Mouse (Mus musculus) stomach, embryonic 15.5 days (tissue): Measurements from ENCODE around the gene Col5a3. TPM values are rescaled to one million over a fixed set of nuclear protein-coding genes. Genes with fewer than 3 reads are reported as not detected.
A peak's percentile ranks its signal among the peaks of the same experiment; 100 is the strongest.

ENCODE experiments used
- ATAC-seq: fragments of 200-750 bp; cut with Nextera tagmentation; 2 replicates; pipeline ENCODE4 v1.8.0; 2017; ENCODE audit warnings: low read depth, moderate number of reproducible peaks, moderate TSS enrichment; ENCODE audit not compliant: insufficient read depth, low FRiP score
- H3K27ac ChIP-seq: fragments of 300-500 bp; sonication (generic); 2 replicates; pipeline ENCODE4 v1.5.1; 2015; ENCODE audit warnings: mild to moderate bottlenecking, inconsistent platforms
- H3K27me3 ChIP-seq: fragments of 300-500 bp; sonication (generic); replicated peaks from 2 replicates; pipeline ENCODE4 v1.6.1; 2015; ENCODE audit warnings: inconsistent platforms
- H3K36me3 ChIP-seq: fragments of 300-500 bp; sonication (generic); 2 replicates; pipeline ENCODE4 v1.6.1; 2015; ENCODE audit warnings: inconsistent platforms
- H3K4me1 ChIP-seq: fragments of 300-500 bp; sonication (generic); 2 replicates; pipeline ENCODE4 v1.6.1; 2015; ENCODE audit warnings: inconsistent platforms
- H3K4me2 ChIP-seq: fragments of 300-500 bp; sonication (generic); 2 replicates; pipeline ENCODE4 v1.6.1; 2015; ENCODE audit warnings: mild to moderate bottlenecking, inconsistent platforms
- H3K4me3 ChIP-seq: fragments of 300-500 bp; sonication (generic); replicated peaks from 2 replicates; pipeline ENCODE4 v1.5.1; 2015; ENCODE audit warnings: inconsistent platforms
- H3K9ac ChIP-seq: fragments of 300-500 bp; sonication (generic); 2 replicates; pipeline ENCODE4 v1.6.1; 2015; ENCODE audit warnings: inconsistent platforms
- H3K9me3 ChIP-seq: fragments of 300-500 bp; sonication (generic); 2 replicates; pipeline ENCODE4 v1.6.1; 2016; ENCODE audit warnings: inconsistent platforms
- WGBS: fragments of 180-500 bp; shearing (Covaris S2); methylation state at CpG from one replicate; pipeline ENCODE4 v1.1.7; 2015; 5-methylcytosine and 5-hydroxymethylcytosine counted together
- polyA plus RNA-seq: library from polyadenylated mRNA; unstranded; fragments of >200 nt; fragmentation: Nextera tagmentation; extraction: Ambion mirVana; gene quantifications from 2 replicates; pipeline ENCODE4 v1.2.1, GENCODE M21; 2015

Gene Col5a3
- polyA plus RNA-seq, 1 experiment from 2014 or later: 3.5 TPM

DNA sequence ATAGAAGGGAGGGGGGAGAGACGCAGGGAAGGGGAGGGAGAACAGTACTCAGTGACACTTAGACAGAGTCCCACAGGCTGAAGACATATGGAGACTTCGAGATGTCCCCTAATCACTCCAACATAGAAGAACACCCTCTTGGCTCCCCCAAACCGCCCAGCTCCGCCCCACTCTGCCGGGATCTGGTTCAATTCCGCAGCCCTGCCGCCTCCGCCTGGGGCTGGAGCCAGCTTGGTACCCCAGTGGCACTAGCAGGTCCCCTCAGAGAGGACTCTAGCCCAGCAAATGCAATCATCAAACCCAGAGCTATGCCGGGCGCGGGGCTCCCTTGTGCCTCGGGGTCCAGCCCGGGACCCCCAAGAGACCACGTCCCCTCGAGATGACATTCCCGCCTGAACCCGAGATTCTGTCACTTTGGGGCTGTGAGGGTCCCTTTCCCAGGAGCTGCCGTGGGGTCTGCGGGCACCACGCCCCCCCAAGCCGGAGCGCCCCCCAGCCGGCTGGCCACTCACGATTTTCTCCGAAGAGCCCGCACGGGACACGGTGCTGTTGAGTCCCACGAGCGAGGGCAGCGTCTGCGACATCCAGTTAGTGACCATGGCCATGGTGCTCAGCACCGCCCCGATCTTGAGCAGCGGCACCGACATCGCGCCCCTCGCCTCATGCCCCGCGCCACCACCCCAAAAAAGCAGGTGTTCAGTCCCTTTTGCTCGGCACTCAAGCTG is 88.6 kb downstream of the Col5a3 start:
- H3K27me3 ChIP-seq: peaks cover 46% of the 10 kb centered on the region
- no peak for ATAC-seq
- peaks cover 25% of the 10 kb centered on the region for H3K4me1 ChIP-seq
- H3K27ac ChIP-seq: no peak overlapping the region
- H3K9me3 ChIP-seq: no peaks in the 10 kb centered on the region
- peak overlapping the region; percentile 48 for H3K4me3 ChIP-seq
- H3K9ac ChIP-seq: no peak overlapping the region
- peak overlapping the region; percentile 97 for H3K4me2 ChIP-seq
- 3% methylated on average over 42 of the region's 42 CpGs for WGBS
- no peaks in the 10 kb centered on the region for H3K36me3 ChIP-seq

DNA sequence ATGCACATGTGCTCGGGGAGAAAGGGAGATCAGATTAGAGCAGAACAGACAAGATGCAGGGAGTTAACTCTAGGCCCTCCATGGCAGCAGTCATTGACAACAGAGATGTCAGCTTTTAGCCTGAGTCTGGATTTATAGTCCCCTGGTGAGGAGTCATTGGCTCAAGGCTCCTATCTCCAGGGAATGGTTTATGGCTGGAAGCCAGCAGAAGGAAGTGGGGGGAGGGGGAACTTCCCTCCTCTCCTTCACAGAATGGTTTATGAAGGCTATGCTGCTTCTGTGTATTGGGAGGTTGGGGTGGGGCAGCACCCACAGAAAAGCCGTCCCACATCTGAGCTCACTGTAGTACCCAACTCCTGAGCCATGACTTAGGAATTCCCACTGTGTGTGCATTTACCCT is 93.3 kb downstream of the Col5a3 start:
- no peak overlapping the region for H3K4me3 ChIP-seq
- H3K4me1 ChIP-seq: peaks cover 10% of the 10 kb centered on the region
- H3K27ac ChIP-seq: no peak overlapping the region
- no peak overlapping the region for H3K4me2 ChIP-seq
- no peak overlapping the region for H3K9ac ChIP-seq
- H3K36me3 ChIP-seq: no peaks in the 10 kb centered on the region
- WGBS: 39% methylated on average over 2 of the region's 2 CpGs
- H3K27me3 ChIP-seq: peaks cover 17% of the 10 kb centered on the region
- no peaks in the 10 kb centered on the region for H3K9me3 ChIP-seq
- ATAC-seq: no peak

Other genes with a start within 250 kb of the Col5a3 start
- 16.5 and 17.8 TPM in 2 replicates for gene Zfp846, start 233.8 kb downstream of the Col5a3 start, polyA plus RNA-seq
- 348 and 376 TPM in 2 replicates for gene Ubl5, start 172.2 kb downstream of the Col5a3 start, polyA plus RNA-seq
- gene Fbxl12, start 170.3 kb downstream of the Col5a3 start, polyA plus RNA-seq: 15.3 and 18.5 TPM in 2 replicates
- 44.2 and 45.5 TPM in 2 replicates for gene Pin1, start 163.0 kb downstream of the Col5a3 start, polyA plus RNA-seq
- 6.7 and 7.5 TPM in 2 replicates for gene Olfm2, start 68.7 kb downstream of the Col5a3 start, polyA plus RNA-seq
- gene Rdh8, start 3.4 kb upstream of the Col5a3 start, polyA plus RNA-seq: not detected in 2 replicates
- 20.7 and 21.2 TPM in 2 replicates for gene A230050P20Rik, start 53.6 kb upstream of the Col5a3 start, polyA plus RNA-seq
- 7.5 and 8.1 TPM in 2 replicates for gene Angptl6, start 64.7 kb upstream of the Col5a3 start, polyA plus RNA-seq
- gene Ppan, start 73.1 kb upstream of the Col5a3 start, polyA plus RNA-seq: 80.9 and 81.3 TPM in 2 replicates
- 283 and 327 TPM in 2 replicates for gene Eif3g, start 83.6 kb upstream of the Col5a3 start, polyA plus RNA-seq
- 74.7 and 76.0 TPM in 2 replicates for gene Dnmt1, start 144.8 kb upstream of the Col5a3 start, polyA plus RNA-seq
- 39.4 and 40.1 TPM in 2 replicates for gene S1pr2, start 161.7 kb upstream of the Col5a3 start, polyA plus RNA-seq
- 129 and 133 TPM in 2 replicates for gene Mrpl4, start 187.7 kb upstream of the Col5a3 start, polyA plus RNA-seq
- 10.9 and 11.3 TPM in 2 replicates for gene Icam1, start 200.9 kb upstream of the Col5a3 start, polyA plus RNA-seq
- gene Icam4, start 214.3 kb upstream of the Col5a3 start, polyA plus RNA-seq: 6.6 and 16.2 TPM in 2 replicates
- gene Icam5, start 217.0 kb upstream of the Col5a3 start, polyA plus RNA-seq: 0.05 and 0.21 TPM in 2 replicates